Mouse (Mus musculus) embryonic facial prominence, embryonic 15.5 days (tissue): ENCODE results near the gene Lingo4. TPM values are rescaled to one million over a fixed set of nuclear protein-coding genes. Genes with fewer than 3 reads are reported as not detected.

ENCODE experiments used
- ATAC-seq: fragments of 200-750 bp; cut with Nextera tagmentation; 2 replicates; pipeline ENCODE4 v1.8.0; 2017; ENCODE audit warnings: low read depth, moderate TSS enrichment; ENCODE audit not compliant: insufficient number of reproducible peaks, low FRiP score, low TSS enrichment
- H3K27ac ChIP-seq: fragments of 300-500 bp; sonication (generic); replicated peaks from 2 replicates; pipeline ENCODE4 v1.5.1; 2015; ENCODE audit warnings: mild to moderate bottlenecking, inconsistent platforms
- H3K27me3 ChIP-seq: fragments of 300-500 bp; sonication (generic); 2 replicates; pipeline ENCODE4 v1.6.1; 2015; ENCODE audit warnings: inconsistent platforms
- H3K36me3 ChIP-seq: fragments of 300-500 bp; sonication (generic); 2 replicates; pipeline ENCODE4 v1.6.1; 2015; ENCODE audit warnings: mild to moderate bottlenecking, inconsistent platforms
- H3K4me1 ChIP-seq: fragments of 300-500 bp; sonication (generic); 2 replicates; pipeline ENCODE4 v1.6.1; 2015; ENCODE audit warnings: inconsistent platforms
- H3K4me2 ChIP-seq: fragments of 300-500 bp; sonication (generic); replicated peaks from 2 replicates; pipeline ENCODE4 v1.6.1; 2015; ENCODE audit warnings: mild to moderate bottlenecking, inconsistent platforms
- H3K4me3 ChIP-seq: fragments of 300-500 bp; sonication (generic); replicated peaks from 2 replicates; pipeline ENCODE4 v1.5.1; 2015; ENCODE audit warnings: mild to moderate bottlenecking, inconsistent platforms
- H3K9ac ChIP-seq: fragments of 300-500 bp; sonication (generic); 2 replicates; pipeline ENCODE4 v1.6.1; 2015; ENCODE audit warnings: inconsistent platforms
- H3K9me3 ChIP-seq: fragments of 300-500 bp; sonication (generic); replicated peaks from 2 replicates; pipeline ENCODE4 v1.6.1; 2016; ENCODE audit warnings: inconsistent platforms
- WGBS: fragments of 180-500 bp; shearing (Covaris S2); methylation state at CpG from one replicate; pipeline ENCODE4 v1.1.7; 2015; 5-methylcytosine and 5-hydroxymethylcytosine counted together
- polyA plus RNA-seq: library from polyadenylated mRNA; unstranded; fragments of >200 nt; fragmentation: Nextera tagmentation; extraction: Ambion mirVana; gene quantifications from 2 replicates; pipeline ENCODE4 v1.2.1, GENCODE M21; 2015

The Lingo4 gene
- polyA plus RNA-seq, 1 experiment from 2014 or later: 0.24 TPM

DNA sequence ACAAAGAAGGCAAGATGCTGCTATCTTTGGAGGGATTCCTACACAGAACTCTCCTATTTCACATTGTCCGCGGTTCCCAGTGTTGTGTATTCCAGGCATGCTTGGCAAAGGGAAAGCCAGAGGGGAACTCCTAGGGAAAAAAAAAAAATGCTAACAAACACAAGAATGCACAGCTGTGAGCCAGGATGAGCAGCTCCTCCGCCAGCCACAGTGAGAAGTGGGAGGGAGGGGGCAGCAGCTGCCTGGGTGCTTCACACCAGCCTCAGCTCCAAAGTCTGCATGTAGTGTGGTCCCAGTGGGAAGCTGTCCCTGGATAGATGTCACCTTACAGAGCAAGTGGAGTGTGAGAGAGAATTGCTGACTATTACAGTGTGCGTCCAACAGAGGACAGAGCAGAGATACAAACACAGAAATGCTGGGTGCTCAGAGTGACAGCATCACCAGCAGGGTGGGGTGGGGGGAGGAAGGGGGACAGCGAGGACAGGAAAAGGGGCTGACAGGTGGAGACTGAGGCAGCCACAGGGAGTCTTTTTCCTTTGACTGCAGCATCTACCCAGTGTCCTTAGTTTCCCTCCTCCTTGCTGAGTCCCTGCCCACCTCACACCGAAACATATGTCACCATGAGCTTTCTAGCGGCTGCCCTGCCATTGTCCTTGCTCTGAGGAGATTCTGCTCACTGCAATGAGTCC, 6.2 kb downstream of the Lingo4 start:
- Histone ChIP-seq H3K9ac (no peak overlapping the region), H3K4me3 (no peak overlapping the region), H3K27me3 (peaks cover 38% of the 10 kb centered on the region), H3K9me3 (no peaks in the 10 kb centered on the region), H3K27ac (peak overlapping the region; percentile 35; the same call in 1 of the 2 replicates), H3K4me2 (0 out of 2 replicates have a peak overlapping the region, but pooled peaks have one; percentile 6), H3K36me3 (no peaks in the 10 kb centered on the region), H3K4me1 (peaks cover 18% of the 10 kb centered on the region)
- 0 out of 2 replicates have a peak, but pooled peaks have one; percentile 40 for ATAC-seq
- WGBS: 19% methylated on average over 7 of the region's 7 CpGs

DNA sequence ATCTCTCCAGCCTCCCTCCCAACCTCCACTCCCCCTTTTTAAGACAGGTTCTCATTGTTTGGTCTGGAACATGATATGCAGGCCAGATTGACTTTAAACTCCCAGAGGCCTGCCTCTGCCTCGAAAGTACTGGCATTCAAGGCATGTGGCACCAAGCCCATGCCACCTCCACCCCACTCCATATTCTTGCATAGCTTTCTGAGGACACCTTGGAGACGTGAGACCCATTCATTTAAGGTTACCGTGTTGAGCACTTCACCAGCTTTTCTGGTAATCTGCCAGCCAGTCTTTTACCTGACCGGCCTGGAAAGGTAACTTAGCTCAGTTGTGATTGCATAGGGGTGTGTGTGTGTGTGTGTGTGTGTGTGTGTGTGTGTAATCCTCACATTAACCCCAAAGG, 7.2 kb downstream of the Lingo4 start:
- ATAC-seq: no peak
- H3K9ac ChIP-seq: no peak overlapping the region
- no peak overlapping the region for H3K4me2 ChIP-seq
- no peaks in the 10 kb centered on the region for H3K9me3 ChIP-seq
- no peaks in the 10 kb centered on the region for H3K36me3 ChIP-seq
- no peak overlapping the region for H3K4me3 ChIP-seq
- 50% methylated on average over 4 of the region's 4 CpGs for WGBS
- H3K4me1 ChIP-seq: peaks cover 18% of the 10 kb centered on the region
- H3K27me3 ChIP-seq: peaks cover 27% of the 10 kb centered on the region
- H3K27ac ChIP-seq: no peak overlapping the region

DNA sequence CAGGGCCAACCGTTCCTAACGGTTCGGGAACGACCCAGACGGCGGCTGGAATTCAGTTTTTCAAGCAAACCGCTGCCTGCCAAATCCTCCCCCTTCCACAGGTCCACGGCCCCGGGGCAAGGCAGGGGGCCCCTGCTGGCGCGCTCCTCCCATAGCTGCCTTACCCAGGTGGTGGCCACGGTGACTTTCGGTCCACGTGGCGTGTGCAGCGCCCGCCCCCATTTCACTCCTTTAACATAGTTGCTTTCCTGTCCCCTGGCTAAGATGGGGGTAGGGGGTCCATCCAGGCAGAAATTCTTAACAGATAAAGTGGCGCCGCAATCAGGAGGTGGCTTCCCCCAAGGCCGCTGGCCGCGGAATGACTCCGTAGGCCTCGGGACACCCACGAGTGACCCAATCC, 14.2 kb downstream of the Lingo4 start:
- Histone ChIP-seq H3K27me3 (no peaks in the 10 kb centered on the region; the same call in 1 of the 2 replicates), H3K27ac (no peak overlapping the region), H3K4me1 (peaks cover 11% of the 10 kb centered on the region), H3K4me3 (peak overlapping the region; percentile 47), H3K9me3 (no peaks in the 10 kb centered on the region), H3K4me2 (peak overlapping the region; percentile 94), H3K9ac (peak overlapping the region; percentile 6; the same call in 1 of the 2 replicates), H3K36me3 (no peaks in the 10 kb centered on the region)
- WGBS: 7% methylated on average over 25 of the region's 25 CpGs
- ATAC-seq: no peak

DNA sequence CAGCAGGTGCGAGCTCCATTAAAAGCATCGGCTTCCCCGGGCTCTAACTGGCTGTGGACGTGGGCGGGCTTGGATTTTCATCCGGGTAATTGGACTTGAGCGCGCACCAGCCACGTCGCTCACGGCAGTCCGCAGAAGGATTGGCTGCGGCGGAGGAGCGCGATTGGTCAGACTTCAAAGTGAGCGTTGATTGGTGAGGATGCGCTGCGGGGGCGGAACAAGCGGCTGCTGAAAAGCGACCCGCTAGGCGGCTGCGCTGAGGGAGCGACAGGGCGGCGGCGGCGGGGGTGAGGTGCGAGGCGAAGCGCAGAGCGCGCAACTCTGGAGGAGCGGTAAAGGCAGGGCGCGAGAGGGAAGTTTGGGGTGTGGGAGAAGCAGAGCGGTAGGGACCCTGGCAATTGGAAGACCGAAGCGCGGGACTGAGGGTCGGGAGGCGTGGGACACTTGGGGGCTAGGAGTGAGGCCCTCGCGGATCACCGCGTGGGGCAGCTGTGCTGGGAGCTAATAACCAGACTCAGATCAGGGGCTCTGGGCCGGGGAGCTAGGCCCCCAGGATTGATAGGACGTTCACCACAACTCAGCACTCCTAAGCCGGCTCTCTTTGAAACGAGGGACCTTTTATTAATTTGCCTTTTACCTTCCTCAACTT, 14.8 kb downstream of the Lingo4 start, which contains the start of gene Tdrkh:
Gene Tdrkh, plus strand, starts transcription at position 243 of the 649 bp plus-strand sequence.
- H3K4me1 ChIP-seq: peaks cover 11% of the 10 kb centered on the region
- 8% methylated on average over 52 of the region's 52 CpGs for WGBS
- ATAC-seq: peak; percentile 99
- peak within 1 kb of the TSS; percentile 26; the same call in 1 of the 2 replicates for H3K9ac ChIP-seq
- no peaks in the 10 kb centered on the region for H3K36me3 ChIP-seq
- H3K27ac ChIP-seq: no peak within 1 kb of the TSS
- no peaks in the 10 kb centered on the region; the same call in 1 of the 2 replicates for H3K27me3 ChIP-seq
- no peaks in the 10 kb centered on the region for H3K9me3 ChIP-seq
- H3K4me2 ChIP-seq: peak within 1 kb of the TSS; percentile 94
- H3K4me3 ChIP-seq: peak within 1 kb of the TSS; percentile 47

DNA sequence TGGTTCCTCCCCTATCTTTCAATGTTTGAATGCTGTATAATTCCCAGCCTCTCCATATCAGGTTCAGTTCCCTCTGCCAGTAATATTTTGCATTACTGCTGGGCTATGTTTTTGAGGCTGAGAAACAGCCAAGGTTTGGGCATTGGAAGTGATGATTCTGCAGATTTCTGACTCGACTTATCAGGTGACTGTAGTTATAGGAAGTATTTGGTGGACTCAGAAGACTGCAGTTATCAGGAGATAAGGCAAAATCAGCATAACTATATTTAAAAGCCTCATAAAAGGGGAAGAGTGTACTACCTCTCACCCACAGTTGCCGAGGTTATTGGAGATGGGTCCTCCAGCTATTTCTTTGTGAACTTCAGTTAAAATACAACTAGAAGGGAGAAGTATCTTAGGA, 32.7 kb downstream of the Lingo4 start:
- no peak for ATAC-seq
- H3K9me3 ChIP-seq: no peaks in the 10 kb centered on the region
- no peak overlapping the region for H3K27ac ChIP-seq
- H3K4me1 ChIP-seq: no peaks in the 10 kb centered on the region
- no peak overlapping the region for H3K4me2 ChIP-seq
- H3K9ac ChIP-seq: no peak overlapping the region
- H3K36me3 ChIP-seq: no peaks in the 10 kb centered on the region
- 63% methylated on average over 2 of the region's 2 CpGs for WGBS
- H3K4me3 ChIP-seq: no peak overlapping the region
- H3K27me3 ChIP-seq: no peaks in the 10 kb centered on the region

DNA sequence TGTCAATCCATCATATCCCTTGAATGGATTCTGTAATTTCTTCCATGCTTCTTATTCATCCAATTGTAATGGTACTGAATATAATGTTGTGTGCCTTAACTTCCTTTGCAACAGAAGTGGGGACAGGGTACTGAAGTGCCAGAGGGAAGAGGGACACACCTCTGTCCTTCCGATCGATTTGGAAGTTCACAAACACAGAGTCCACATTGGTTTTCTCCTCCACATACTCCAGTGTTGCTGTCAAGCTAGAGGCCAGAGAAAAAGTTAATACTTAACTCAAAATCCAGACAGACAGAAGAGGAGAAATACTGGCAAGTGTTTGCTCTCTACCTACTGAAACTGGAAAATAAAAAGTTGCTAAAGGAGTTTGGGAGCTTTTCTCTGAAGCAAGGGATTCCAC, 36.0 kb downstream of the Lingo4 start:
- H3K4me3 ChIP-seq: no peak overlapping the region
- H3K4me2 ChIP-seq: no peak overlapping the region
- H3K4me1 ChIP-seq: no peaks in the 10 kb centered on the region
- H3K9me3 ChIP-seq: no peaks in the 10 kb centered on the region
- WGBS: 75% methylated on average over 2 of the region's 2 CpGs
- H3K27ac ChIP-seq: no peak overlapping the region
- no peaks in the 10 kb centered on the region for H3K27me3 ChIP-seq
- no peak for ATAC-seq
- no peaks in the 10 kb centered on the region for H3K36me3 ChIP-seq
- H3K9ac ChIP-seq: no peak overlapping the region

DNA sequence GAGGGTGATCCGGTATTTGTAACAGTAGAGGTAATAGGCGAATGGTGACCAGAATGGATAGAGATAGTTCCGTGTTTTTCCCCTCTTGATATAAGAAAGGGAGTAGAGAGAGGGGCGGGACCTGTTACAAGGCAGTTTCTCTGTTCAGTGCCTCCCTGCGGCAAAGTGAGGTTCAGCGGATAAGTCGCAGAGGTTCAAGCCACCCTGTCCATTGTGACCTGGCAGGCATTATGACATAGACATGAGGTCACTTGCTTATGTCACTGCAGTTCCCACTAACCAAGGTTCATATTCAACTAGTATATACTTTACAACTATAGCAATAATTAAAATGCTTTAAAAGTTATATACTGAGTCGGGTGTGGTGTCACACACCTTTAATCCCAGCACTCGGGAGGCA, 38.1 kb downstream of the Lingo4 start:
- Histone ChIP-seq H3K27me3 (no peaks in the 10 kb centered on the region), H3K9ac (no peak overlapping the region), H3K4me3 (no peak overlapping the region), H3K4me2 (no peak overlapping the region), H3K36me3 (no peaks in the 10 kb centered on the region), H3K9me3 (no peaks in the 10 kb centered on the region), H3K4me1 (no peaks in the 10 kb centered on the region), H3K27ac (no peak overlapping the region)
- ATAC-seq: no peak
- WGBS: 78% methylated on average over 9 of the region's 9 CpGs

DNA sequence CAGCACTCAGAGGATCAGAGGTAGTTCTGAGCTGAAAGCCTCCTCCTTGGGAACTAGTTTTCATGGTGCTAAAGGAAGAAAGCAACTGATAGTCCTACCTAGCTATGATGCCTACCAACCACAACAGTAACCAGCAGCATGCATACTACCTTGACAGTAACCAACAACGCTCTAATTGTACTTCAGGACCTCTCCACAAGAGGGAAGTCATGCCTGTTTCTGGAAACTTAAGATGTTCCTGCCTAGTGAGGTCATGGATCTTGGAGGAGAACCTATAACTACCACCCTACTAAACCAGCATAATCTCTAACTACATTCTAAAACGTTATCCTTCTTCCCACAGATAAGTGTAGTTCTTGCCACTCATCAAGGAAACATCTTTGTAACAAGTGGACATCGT, 42.9 kb downstream of the Lingo4 start:
- no peak overlapping the region for H3K27ac ChIP-seq
- no peak overlapping the region for H3K4me3 ChIP-seq
- ATAC-seq: no peak
- no peak overlapping the region for H3K4me2 ChIP-seq
- H3K27me3 ChIP-seq: no peaks in the 10 kb centered on the region
- peaks cover 16% of the 10 kb centered on the region for H3K36me3 ChIP-seq
- WGBS: 37% methylated on average over 3 of the region's 3 CpGs
- no peaks in the 10 kb centered on the region for H3K9me3 ChIP-seq
- H3K9ac ChIP-seq: no peak overlapping the region
- H3K4me1 ChIP-seq: peaks cover 8% of the 10 kb centered on the region; the same call in 1 of the 2 replicates

DNA sequence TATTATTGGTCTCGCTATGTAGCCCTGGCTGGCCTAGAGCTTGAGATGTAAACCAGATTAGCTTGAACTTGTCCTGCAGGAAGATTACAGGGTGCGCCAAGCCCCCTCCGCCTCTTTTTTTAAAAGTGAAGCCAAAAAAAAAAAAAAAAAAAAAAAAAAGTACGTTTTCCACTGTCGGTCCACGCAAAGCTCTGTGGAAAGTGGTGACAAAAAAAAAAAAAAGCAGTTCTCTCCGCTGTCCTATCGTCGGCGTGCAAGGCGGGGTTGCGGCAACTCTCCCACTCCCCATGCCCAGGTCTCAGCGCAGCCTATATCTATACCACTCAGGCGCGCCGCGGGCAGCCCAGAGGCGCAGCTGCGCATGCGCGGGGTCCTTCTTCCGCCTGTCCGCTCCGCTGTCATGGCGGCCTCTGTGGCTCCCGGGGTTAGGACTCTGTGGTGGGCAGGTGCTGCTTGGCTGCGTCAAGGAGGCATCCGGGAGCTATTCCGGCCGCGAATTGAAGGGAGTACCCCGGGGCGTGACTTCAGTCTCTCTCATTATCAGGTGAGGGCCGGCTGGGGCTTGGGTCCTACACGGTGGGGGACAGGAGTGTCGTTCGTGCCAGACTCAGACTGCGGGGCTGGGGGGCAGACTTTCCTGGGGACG, 44.8 kb downstream of the Lingo4 start, which contains the start of gene Mrpl9:
Gene Mrpl9, plus strand, starts transcription at position 368 of the 646 bp plus-strand sequence.
- no peaks in the 10 kb centered on the region for H3K27me3 ChIP-seq
- peak within 1 kb of the TSS; percentile 82 for H3K4me2 ChIP-seq
- ATAC-seq: peak; percentile 95
- H3K9me3 ChIP-seq: no peaks in the 10 kb centered on the region
- peak within 1 kb of the TSS; percentile 63 for H3K27ac ChIP-seq
- H3K36me3 ChIP-seq: peaks cover 35% of the 10 kb centered on the region
- under 1% methylated on average over 39 of the region's 39 CpGs for WGBS
- H3K4me3 ChIP-seq: peak within 1 kb of the TSS; percentile 95
- H3K4me1 ChIP-seq: peaks cover 8% of the 10 kb centered on the region; the same call in 1 of the 2 replicates
- H3K9ac ChIP-seq: peak within 1 kb of the TSS; percentile 93

DNA sequence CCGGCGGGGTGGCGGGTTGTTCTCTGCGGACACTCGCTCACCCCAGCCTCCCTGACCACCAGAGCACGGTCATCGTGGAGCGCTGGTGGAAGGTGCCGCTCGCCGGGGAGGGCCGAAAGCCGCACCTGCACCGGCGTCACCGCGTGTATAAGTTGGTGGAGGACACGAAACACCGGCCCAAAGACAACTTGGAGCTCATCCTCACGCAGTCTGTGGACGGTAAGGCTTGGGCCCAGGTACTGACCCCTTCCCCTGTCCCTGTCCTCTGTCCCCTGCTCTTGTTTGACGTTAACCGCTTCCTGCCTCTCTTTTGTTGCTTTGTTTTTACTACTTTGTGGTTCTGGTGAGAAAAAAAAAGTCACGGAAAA, 45.3 kb downstream of the Lingo4 start, which contains the start of gene Oaz3:
Gene Oaz3, minus strand, starts transcription at position 319 of the 368 bp plus-strand sequence.
- peak within 1 kb of the TSS; percentile 63 for H3K27ac ChIP-seq
- 2% methylated on average over 24 of the region's 24 CpGs for WGBS

DNA sequence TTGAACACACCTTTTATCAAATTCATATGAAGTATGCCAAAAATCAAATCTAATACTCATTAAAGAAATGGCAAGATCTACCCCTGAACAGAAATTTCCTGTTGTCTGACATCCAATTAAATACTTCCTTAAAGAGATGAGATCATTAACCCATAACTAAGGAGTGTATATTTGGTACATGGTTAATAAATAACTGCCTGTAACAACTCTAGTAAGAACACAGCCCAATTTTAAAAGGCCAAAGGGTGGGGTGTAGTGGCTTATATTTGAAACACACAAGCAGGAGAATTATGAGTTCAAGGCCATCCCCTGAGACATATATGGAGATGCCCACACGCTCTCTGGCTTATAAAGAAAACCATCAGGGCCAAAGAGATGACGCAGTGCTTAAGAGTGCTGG, 51.1 kb downstream of the Lingo4 start:
- ATAC-seq: no peak
- no peak overlapping the region for H3K27ac ChIP-seq
- no peak overlapping the region for H3K4me2 ChIP-seq
- no peaks in the 10 kb centered on the region for H3K27me3 ChIP-seq
- peaks cover 41% of the 10 kb centered on the region for H3K36me3 ChIP-seq
- H3K4me1 ChIP-seq: peaks cover 4% of the 10 kb centered on the region; the same call in 1 of the 2 replicates
- no peak overlapping the region for H3K4me3 ChIP-seq
- 83% methylated on average over 2 of the region's 2 CpGs for WGBS
- H3K9ac ChIP-seq: no peak overlapping the region
- no peaks in the 10 kb centered on the region for H3K9me3 ChIP-seq

More for the DNA sequence above, 45.3 kb downstream of the Lingo4 start, which contains the start of gene Oaz3:
- Histone ChIP-seq H3K9ac (peak within 1 kb of the TSS; percentile 93), H3K4me1 (peaks cover 8% of the 10 kb centered on the region; the same call in 1 of the 2 replicates), H3K27me3 (no peaks in the 10 kb centered on the region), H3K4me2 (peak within 1 kb of the TSS; percentile 82), H3K4me3 (peak within 1 kb of the TSS; percentile 95), H3K36me3 (peaks cover 38% of the 10 kb centered on the region), H3K9me3 (no peaks in the 10 kb centered on the region)
- ATAC-seq: no peak; the same call in 1 of the 2 replicates
